Mouse (Mus musculus) left cerebral cortex, adult 9 months (tissue): ENCODE data around the gene Pbx4.

ENCODE experiments used
- DNase-seq, 2 experiments: peaks; one replicate each; pipeline ENCODE4 v3.0.0; 2022; ENCODE audit warnings: low spot score in 2 of 2

The Pbx4 gene

GRCm38 (mm10) chr8:69897857-69898256 is 65.6 kb downstream of the Pbx4 start:
- DNase-seq = no peak

- no peak for DNase-seq
Measured at GRCm38 (mm10) chr8:69899876-69900275, 67.6 kb downstream of the Pbx4 start.

GRCm38 (mm10) chr8:69900895-69901451 is 68.7 kb downstream of the Pbx4 start:
- DNase-seq = no peak

- DNase-seq = peak; percentile 90 to 98
Measured at GRCm38 (mm10) chr8:69901484-69902162, 69.3 kb downstream of the Pbx4 start.

- DNase-seq = no peak
Measured at GRCm38 (mm10) chr8:69902163-69903062, 70.1 kb downstream of the Pbx4 start, which contains the start of the genes Tssk6, Ndufa13 and Yjefn3. Gene Tssk6, plus strand, starts transcription at chr8:69902184. Gene Ndufa13, minus strand, starts transcription at chr8:69902558. Gene Yjefn3, minus strand, starts transcription at chr8:69902712.

GRCm38 (mm10) chr8:69903063-69903542 is 70.8 kb downstream of the Pbx4 start:
- DNase-seq = peak; percentile 99

- no peak for DNase-seq
Measured at GRCm38 (mm10) chr8:69904096-69904495, 71.8 kb downstream of the Pbx4 start.

- DNase-seq = no peak
Measured at GRCm38 (mm10) chr8:69906260-69906659, 74.0 kb downstream of the Pbx4 start.

- DNase-seq = no peak
Measured at GRCm38 (mm10) chr8:69907106-69907505, 74.8 kb downstream of the Pbx4 start.

GRCm38 (mm10) chr8:69911917-69912316 is 79.6 kb downstream of the Pbx4 start:
- DNase-seq = no peak

- peak; percentile 61 to 74 for DNase-seq
Measured at GRCm38 (mm10) chr8:69912478-69913074, 80.3 kb downstream of the Pbx4 start.

- no peak for DNase-seq
Measured at GRCm38 (mm10) chr8:69914526-69914925, 82.2 kb downstream of the Pbx4 start.

- peak in 1 of 2 experiments; percentile 46 for DNase-seq
Measured at GRCm38 (mm10) chr8:69915748-69916147, 83.5 kb downstream of the Pbx4 start.

GRCm38 (mm10) chr8:69918506-69918905 is 86.2 kb downstream of the Pbx4 start:
- no peak for DNase-seq

- peak in 1 of 2 experiments; percentile 88 for DNase-seq
Measured at GRCm38 (mm10) chr8:69919010-69919409, 86.7 kb downstream of the Pbx4 start.

- DNase-seq = peak in 1 of 2 experiments; percentile 25
Measured at GRCm38 (mm10) chr8:69919876-69920662, 87.8 kb downstream of the Pbx4 start.

- no peak for DNase-seq
Measured at GRCm38 (mm10) chr8:69921141-69921540, 88.8 kb downstream of the Pbx4 start.
